Mouse (Mus musculus): ENCODE data around the gene Arfip1.

DNA sequence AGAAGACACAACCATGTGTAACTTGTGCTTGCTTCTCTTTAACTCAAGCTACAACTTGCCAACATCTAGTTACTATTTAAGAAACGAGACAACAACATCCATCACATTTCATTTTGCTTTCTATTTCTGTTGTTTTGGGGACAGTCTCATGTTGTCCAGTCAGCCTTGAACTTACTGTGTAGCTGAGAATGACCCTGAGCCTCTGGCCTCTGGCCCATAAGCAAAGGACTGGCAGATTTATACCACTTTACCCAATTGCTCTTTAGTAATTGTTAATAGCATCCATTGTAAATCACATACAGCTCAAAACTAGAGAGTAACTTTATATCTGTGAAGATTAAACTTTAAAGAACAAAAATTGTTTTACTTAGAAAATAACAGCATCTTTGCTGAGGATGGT lies 40.5 kb downstream of the Arfip1 start:
- TF ChIP-seq POLR2A (IDR thresholded peaks at IDR 0.05; ENCODE audit: insufficient read depth, low read depth, low read length) (no peak), CTCF (IDR thresholded peaks at IDR 0.05) (no peak), EP300 (IDR thresholded peaks at IDR 0.05; ENCODE audit: insufficient read depth, low read depth, low read length) (no peak)
